Mouse (Mus musculus) hematopoietic multipotent progenitor cell, adult 10-12 weeks (in vitro differentiated cells): ENCODE data around the gene Eif3k. TPM values are rescaled to one million over a fixed set of nuclear protein-coding genes. Genes with fewer than 3 reads are reported as not detected.

ENCODE experiments used
- polyA plus RNA-seq: library from polyadenylated mRNA; stranded (reverse); fragments of >175 nt; gene quantifications from 2 replicates; pipeline ENCODE4 v1.2.3, GENCODE M21; 2012; ENCODE audit warnings: low replicate concordance

The Eif3k gene
- polyA plus RNA-seq = 58.3 and 170 TPM in 2 replicates

GRCm38 (mm10) chr7:28981651-28982273 lies at the start of gene Eif3k, which contains the start of gene Map4k1:
Eif3k (minus strand) TSS chr7:28981864.
Map4k1 (plus strand) TSS chr7:28982050.

DNA sequence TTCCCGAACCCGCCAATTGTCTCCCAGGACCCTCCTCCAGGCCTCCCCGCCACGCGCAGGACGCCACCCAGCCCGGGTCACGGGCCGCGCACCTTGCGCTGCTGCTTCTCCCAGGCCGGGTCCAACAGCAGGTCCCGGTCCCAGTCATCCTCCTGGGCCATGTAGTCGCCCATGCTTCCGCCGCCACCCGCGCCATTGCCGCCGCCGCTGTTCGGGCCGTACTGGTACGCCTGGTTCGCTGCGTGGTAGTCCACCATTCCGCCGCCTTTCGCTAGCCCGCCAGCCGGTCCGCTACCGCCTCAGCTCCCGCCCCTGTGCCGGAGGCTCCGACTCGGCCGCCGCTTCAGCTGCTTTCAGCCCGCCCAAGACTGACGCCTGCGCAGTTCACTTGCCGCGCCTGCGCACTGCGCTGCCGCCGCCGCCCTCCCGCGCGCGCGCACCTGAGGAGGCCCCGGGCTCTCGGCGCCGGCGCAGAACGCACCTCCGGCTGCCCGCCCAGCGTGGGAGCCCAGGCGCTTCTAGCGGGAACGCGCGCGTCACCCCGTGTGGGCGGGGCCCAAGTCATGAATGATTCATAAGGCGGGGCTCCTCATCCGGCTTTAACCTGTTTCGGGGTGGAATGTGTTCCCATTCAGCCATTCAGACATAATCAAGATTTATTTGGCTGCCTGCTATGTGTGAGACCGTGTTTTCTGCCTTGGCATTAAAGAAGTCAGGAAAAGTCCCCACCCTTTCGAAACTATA lies 19.6 kb downstream of the Eif3k start, which contains the start of gene Actn4:
Gene Actn4, minus strand, starts transcription at position 414 of the 744 bp plus-strand sequence.

Other genes with a start within 250 kb of the Eif3k start
- gene Mrps12, start 240.0 kb downstream of the Eif3k start, polyA plus RNA-seq = 101 and 240 TPM in 2 replicates
- gene Sars2, start 239.9 kb downstream of the Eif3k start, polyA plus RNA-seq = 31.9 and 34.0 TPM in 2 replicates
- gene Ccer2, start 225.7 kb downstream of the Eif3k start, polyA plus RNA-seq = not detected in 2 replicates
- 147 and 155 TPM in 2 replicates for gene Sirt2, start 215.1 kb downstream of the Eif3k start, polyA plus RNA-seq
- gene Nfkbib, start 214.4 kb downstream of the Eif3k start, polyA plus RNA-seq = 141 and 276 TPM in 2 replicates
- gene Rinl, start 192.9 kb downstream of the Eif3k start, polyA plus RNA-seq = 181 and 415 TPM in 2 replicates
- gene Hnrnpl, start 173.3 kb downstream of the Eif3k start, polyA plus RNA-seq = 330 and 575 TPM in 2 replicates
- 11.3 and 45.0 TPM in 2 replicates for gene Ech1, start 156.6 kb downstream of the Eif3k start, polyA plus RNA-seq
- gene Lgals4, start 148.0 kb downstream of the Eif3k start, polyA plus RNA-seq = 3.5 and 5.1 TPM in 2 replicates
- 0.22 and 0.39 TPM in 2 replicates for gene Lgals7, start 118.0 kb downstream of the Eif3k start, polyA plus RNA-seq
- gene Capn12, start 100.4 kb downstream of the Eif3k start, polyA plus RNA-seq = 0.03 TPM in 1 of 2 replicates, not detected in the other
- 220 and 236 TPM in 2 replicates for gene Actn4, start 19.5 kb downstream of the Eif3k start, polyA plus RNA-seq
- gene Map4k1, start 186 bp upstream of the Eif3k start, polyA plus RNA-seq = 503 and 613 TPM in 2 replicates
- 0.59 and 0.78 TPM in 2 replicates for gene Ryr1, start 143.3 kb upstream of the Eif3k start, polyA plus RNA-seq
- 23.8 and 55.8 TPM in 2 replicates for gene Rasgrp4, start 153.0 kb upstream of the Eif3k start, polyA plus RNA-seq
- gene Fam98c, start 174.4 kb upstream of the Eif3k start, polyA plus RNA-seq = 42.3 and 45.1 TPM in 2 replicates
- 0.52 and 1.4 TPM in 2 replicates for gene Ggn, start 188.3 kb upstream of the Eif3k start, polyA plus RNA-seq
- gene Spred3, start 188.5 kb upstream of the Eif3k start, polyA plus RNA-seq = 0.24 and 0.53 TPM in 2 replicates
- 70.1 and 94.2 TPM in 2 replicates for gene Psmd8, start 198.8 kb upstream of the Eif3k start, polyA plus RNA-seq
- 0.35 and 0.64 TPM in 2 replicates for gene Catsperg1, start 232.2 kb upstream of the Eif3k start, polyA plus RNA-seq